Mouse (Mus musculus): ENCODE data around the gene Tuba3b. TPM values are rescaled to one million over a fixed set of nuclear protein-coding genes. Genes with fewer than 3 reads are reported as not detected.

Tuba3b gene
- polyA plus RNA-seq (2014; fragmentation: Illumina TruSeq; extraction: RNeasy Lipid Tissue Mini Kit (QIAGEN cat#74804); ENCODE audit: low read depth, low replicate concordance), result not detected

DNA sequence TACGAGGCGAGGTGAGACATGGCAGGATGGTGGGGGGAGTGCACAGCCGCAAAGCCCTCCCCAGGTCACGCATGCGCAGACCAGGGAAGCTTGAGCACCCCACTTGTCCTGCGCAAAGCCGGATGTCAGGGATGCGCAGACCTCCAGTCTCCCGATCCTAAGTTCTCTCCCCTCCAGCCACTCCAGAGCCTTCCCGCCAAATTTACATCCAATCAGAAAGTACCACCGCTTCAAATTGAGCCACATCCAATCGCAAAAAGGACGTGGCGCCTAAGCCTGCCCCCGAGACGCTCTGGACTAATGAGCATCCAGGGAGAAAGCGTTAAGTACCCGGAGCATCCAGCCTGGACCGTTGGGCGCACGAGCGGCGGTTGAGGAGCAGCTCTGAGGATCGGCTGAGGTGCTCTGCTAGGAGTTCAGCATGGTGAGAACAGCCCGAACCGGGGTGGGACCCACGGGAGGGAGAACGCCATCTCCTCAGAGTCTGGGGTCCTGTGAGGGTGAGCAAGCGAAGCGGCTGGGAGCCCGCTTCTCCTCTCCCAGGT, at the start of gene Tuba3b:
TSS of gene Tuba3b (plus strand) at position 92 of the 545 bp plus-strand sequence.

GRCm38 (mm10) chr6:145614219-145614618, 1.3 kb upstream of the Tuba3b start, which contains the start of gene Lmntd1:
Gene Lmntd1, minus strand, starts transcription at chr6:145614319.

Other genes with a start within 250 kb of the Tuba3b start
- 2.1 TPM for gene Lmntd1, start 1.4 kb upstream of the Tuba3b start, polyA plus RNA-seq (2014; fragmentation: Illumina TruSeq; extraction: RNeasy Lipid Tissue Mini Kit (QIAGEN cat#74804); ENCODE audit: low read depth, low replicate concordance)
- gene Rassf8, start 131.0 kb downstream of the Tuba3b start, polyA plus RNA-seq (2014; fragmentation: Illumina TruSeq; extraction: RNeasy Lipid Tissue Mini Kit (QIAGEN cat#74804); ENCODE audit: low read depth, low replicate concordance), result 58.6 TPM
- 20.2 TPM for gene Bhlhe41, start 249.8 kb downstream of the Tuba3b start, polyA plus RNA-seq (2014; fragmentation: Illumina TruSeq; extraction: RNeasy Lipid Tissue Mini Kit (QIAGEN cat#74804); ENCODE audit: low read depth, low replicate concordance)